Mouse (Mus musculus): ENCODE results near the gene Sgo2a. TPM values are rescaled to one million over a fixed set of nuclear protein-coding genes. Genes with fewer than 3 reads are reported as not detected.

Sgo2a gene
- polyA plus RNA-seq, 1 experiment: 12.4 TPM

DNA sequence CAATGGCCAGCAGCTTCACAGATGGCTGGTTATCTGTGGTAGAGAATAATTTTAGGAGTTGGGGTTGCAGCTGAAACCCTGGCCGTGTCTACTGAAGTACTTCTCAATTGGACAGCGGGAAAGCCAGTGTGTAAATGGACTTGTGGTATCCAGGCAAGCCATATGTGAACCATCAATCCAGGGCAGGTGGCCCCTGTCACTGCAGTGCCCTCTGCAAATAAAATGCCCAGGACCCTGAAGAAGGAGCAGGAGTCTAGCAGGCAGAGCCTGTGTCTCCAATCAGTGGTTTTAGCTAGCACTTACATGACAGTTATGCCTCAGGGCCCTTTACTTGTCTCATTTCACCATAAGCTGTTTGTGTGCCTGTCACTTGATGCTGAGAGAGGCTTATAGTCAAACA, 76.6 kb downstream of the Sgo2a start:
- TF ChIP-seq CTCF (IDR thresholded peaks at IDR 0.05; ENCODE audit: low read depth, low read length) (no peak), POLR2A (IDR thresholded peaks at IDR 0.05; ENCODE audit: borderline replicate concordance, low read depth, low read length) (no peak)
- H3K27ac ChIP-seq (ENCODE audit: insufficient read depth, low read depth, low read length): no peak overlapping the region
- no peaks in the 10 kb centered on the region for H3K4me1 ChIP-seq (ENCODE audit: control insufficient read depth, insufficient read depth, low read length)
- H3K4me3 ChIP-seq (ENCODE audit: insufficient read depth, low read length): no peak overlapping the region

DNA sequence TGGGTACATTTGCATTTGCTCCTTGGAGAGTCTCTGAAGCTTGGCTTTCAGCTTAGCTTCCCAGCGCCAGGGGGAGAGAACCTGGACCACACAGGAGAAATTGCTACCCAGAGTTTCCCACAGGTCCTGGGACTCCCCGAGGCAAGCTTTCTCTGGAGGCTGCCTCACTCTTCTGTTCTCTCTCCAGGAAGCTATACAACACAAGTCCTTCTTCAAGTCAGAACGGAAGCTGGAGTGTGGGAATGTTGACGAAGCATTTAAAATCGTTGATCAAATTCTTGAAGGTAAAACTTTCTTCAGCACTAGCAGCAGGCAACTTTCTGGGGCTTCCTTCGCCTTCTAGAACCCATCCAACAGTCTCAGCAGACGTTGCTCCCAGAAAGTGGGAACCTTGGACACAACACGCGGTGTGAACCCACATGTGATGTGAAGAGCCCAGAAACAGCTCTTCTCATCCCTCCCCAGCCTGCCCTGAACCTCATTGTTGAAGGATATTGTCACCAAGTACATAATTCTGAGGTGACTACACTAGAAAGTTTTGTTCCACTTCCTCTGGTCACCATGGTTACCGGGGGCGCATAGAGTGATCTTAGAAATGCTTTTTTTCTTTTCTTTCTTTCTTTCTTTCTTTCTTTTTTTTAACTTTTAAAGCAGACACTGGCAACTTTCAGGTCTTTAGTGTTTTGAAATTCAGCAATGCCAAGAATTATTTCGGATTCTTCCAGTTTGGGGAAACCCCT, 77.4 kb downstream of the Sgo2a start:
- H3K4me1 ChIP-seq (ENCODE audit: control insufficient read depth, insufficient read depth, low read length): no peaks in the 10 kb centered on the region
- H3K27ac ChIP-seq (ENCODE audit: insufficient read depth, low read depth, low read length): no peak overlapping the region
- H3K4me3 ChIP-seq (ENCODE audit: insufficient read depth, low read length): no peak overlapping the region
- TF ChIP-seq POLR2A (IDR thresholded peaks at IDR 0.05; ENCODE audit: borderline replicate concordance, low read depth, low read length) (no peak), CTCF (IDR thresholded peaks at IDR 0.05; ENCODE audit: low read depth, low read length) (no peak)

DNA sequence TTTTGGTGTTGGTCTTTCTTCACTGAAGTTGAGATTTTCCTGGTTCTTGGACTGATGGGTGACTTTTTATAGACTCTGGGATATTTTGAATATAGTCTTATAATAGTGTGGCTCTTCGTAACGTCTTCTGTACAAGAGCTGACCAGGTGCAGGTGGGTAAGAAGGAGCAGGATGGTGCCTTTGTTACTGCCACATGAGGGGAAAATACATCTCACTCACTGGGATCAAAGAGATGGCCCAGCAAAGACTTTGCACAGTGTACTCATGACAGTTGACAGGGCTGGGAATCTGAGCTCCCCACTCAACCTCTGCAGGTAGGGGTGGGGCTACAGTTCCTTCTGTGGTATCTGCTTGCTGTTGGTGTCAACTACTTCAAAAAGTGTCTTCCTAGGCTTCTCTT, 78.5 kb downstream of the Sgo2a start:
- H3K4me1 ChIP-seq (ENCODE audit: control insufficient read depth, insufficient read depth, low read length): no peaks in the 10 kb centered on the region
- H3K27ac ChIP-seq (ENCODE audit: insufficient read depth, low read depth, low read length): no peak overlapping the region
- H3K4me3 ChIP-seq (ENCODE audit: insufficient read depth, low read length): no peak overlapping the region
- TF ChIP-seq CTCF (IDR thresholded peaks at IDR 0.05; ENCODE audit: low read depth, low read length): no peak
- TF ChIP-seq POLR2A (IDR thresholded peaks at IDR 0.05; ENCODE audit: borderline replicate concordance, low read depth, low read length): no peak

Other genes with a start within 250 kb of the Sgo2a start
- gene Spats2l, start 221.8 kb upstream of the Sgo2a start, polyA plus RNA-seq (2012; ENCODE audit: insufficient read depth, insufficient read length, missing spikeins): not detected in 2 replicates
- gene Kctd18, start 23.0 kb downstream of the Sgo2a start, polyA plus RNA-seq (2012; ENCODE audit: insufficient read depth, insufficient read length, missing spikeins): 16.9 and 22.2 TPM in 2 replicates
- 0.82 and 1.1 TPM in 2 replicates for gene Aox1, start 34.0 kb downstream of the Sgo2a start, polyA plus RNA-seq (2012; ENCODE audit: insufficient read depth, insufficient read length, missing spikeins)
- not detected in 2 replicates for gene Aox3, start 117.2 kb downstream of the Sgo2a start, polyA plus RNA-seq (2012; ENCODE audit: insufficient read depth, insufficient read length, missing spikeins)
- gene Aox4, start 214.4 kb downstream of the Sgo2a start, polyA plus RNA-seq (2012; ENCODE audit: insufficient read depth, insufficient read length, missing spikeins): not detected in 2 replicates

All from bone marrow macrophage, adult 2 months (primary cell).